Mouse (Mus musculus) neural tube, embryonic 13.5 days (tissue): ENCODE measurements around the gene Gpr33. TPM values are rescaled to one million over a fixed set of nuclear protein-coding genes. Genes with fewer than 3 reads are reported as not detected.

Experiments used
- ATAC-seq: fragments of 200-750 bp; cut with Nextera tagmentation; 2 replicates; pipeline ENCODE4 v1.8.0; 2017; ENCODE audit warnings: low read depth, mild to moderate bottlenecking, moderate TSS enrichment, moderate library complexity
- H3K27ac ChIP-seq: fragments of 300-500 bp; sonication (generic); replicated peaks from 2 replicates; pipeline ENCODE4 v1.5.1; 2015; ENCODE audit warnings: moderate library complexity, mild to moderate bottlenecking, inconsistent platforms
- H3K27me3 ChIP-seq: fragments of 300-500 bp; sonication (generic); 2 replicates; pipeline ENCODE4 v1.6.1; 2015; ENCODE audit warnings: mild to moderate bottlenecking, inconsistent platforms
- H3K36me3 ChIP-seq: fragments of 300-500 bp; sonication (generic); 2 replicates; pipeline ENCODE4 v1.6.1; 2015; ENCODE audit warnings: mild to moderate bottlenecking, inconsistent platforms
- H3K4me1 ChIP-seq: fragments of 300-500 bp; sonication (generic); replicated peaks from 2 replicates; pipeline ENCODE4 v1.6.1; 2015; ENCODE audit warnings: inconsistent platforms
- H3K4me2 ChIP-seq: fragments of 300-500 bp; sonication (generic); 2 replicates; pipeline ENCODE4 v1.6.1; 2015; ENCODE audit warnings: inconsistent platforms, mild to moderate bottlenecking, moderate library complexity
- H3K4me3 ChIP-seq: fragments of 300-500 bp; sonication (generic); 2 replicates; pipeline ENCODE4 v1.5.1; 2015; ENCODE audit warnings: mild to moderate bottlenecking, inconsistent platforms
- H3K9ac ChIP-seq: fragments of 300-500 bp; sonication (generic); 2 replicates; pipeline ENCODE4 v1.6.1; 2015; ENCODE audit warnings: moderate library complexity, mild to moderate bottlenecking, inconsistent platforms
- H3K9me3 ChIP-seq: fragments of 300-500 bp; sonication (generic); 2 replicates; pipeline ENCODE4 v1.6.1; 2016; ENCODE audit warnings: inconsistent platforms
- WGBS: fragments of 180-500 bp; shearing (Covaris S2); methylation state at CpG from one replicate; pipeline ENCODE4 v1.1.7; 2015; 5-methylcytosine and 5-hydroxymethylcytosine counted together
- polyA plus RNA-seq: library from polyadenylated mRNA; unstranded; fragments of >200 nt; fragmentation: Nextera tagmentation; extraction: Ambion mirVana; gene quantifications from 2 replicates; pipeline ENCODE4 v1.2.1, GENCODE M21; 2015

Gene Gpr33
- polyA plus RNA-seq, 1 experiment from 2014 or later: not detected

DNA sequence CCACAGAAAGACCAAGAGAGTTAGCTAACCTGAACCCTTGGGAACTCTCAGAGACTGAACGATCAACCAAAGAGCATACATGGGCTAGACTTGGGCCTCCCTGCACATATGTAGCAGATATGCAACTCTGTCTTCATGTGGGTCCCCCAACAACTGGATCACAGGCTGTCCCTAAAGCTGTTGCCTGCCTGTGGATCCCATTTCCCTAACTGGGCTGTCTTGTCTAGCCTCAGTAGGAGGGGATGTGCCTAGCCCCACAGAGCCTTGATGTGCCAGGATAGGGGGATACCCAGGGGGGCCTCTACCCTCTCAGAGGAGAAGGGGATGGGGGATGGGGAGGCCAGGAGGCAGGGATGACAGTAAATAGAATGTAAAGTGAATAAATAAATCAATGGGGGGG lies 44.2 kb downstream of the Gpr33 start:
- Histone ChIP-seq H3K27me3 (no peaks in the 10 kb centered on the region), H3K9ac (no peak overlapping the region), H3K36me3 (0 out of 2 replicates have a peak, but pooled peaks cover 3% of the 10 kb centered on the region), H3K4me1 (no peaks in the 10 kb centered on the region), H3K27ac (no peak overlapping the region), H3K9me3 (no peaks in the 10 kb centered on the region), H3K4me2 (no peak overlapping the region), H3K4me3 (no peak overlapping the region)
- no peak for ATAC-seq
- 96% methylated on average over 1 of the region's 1 CpGs for WGBS

DNA sequence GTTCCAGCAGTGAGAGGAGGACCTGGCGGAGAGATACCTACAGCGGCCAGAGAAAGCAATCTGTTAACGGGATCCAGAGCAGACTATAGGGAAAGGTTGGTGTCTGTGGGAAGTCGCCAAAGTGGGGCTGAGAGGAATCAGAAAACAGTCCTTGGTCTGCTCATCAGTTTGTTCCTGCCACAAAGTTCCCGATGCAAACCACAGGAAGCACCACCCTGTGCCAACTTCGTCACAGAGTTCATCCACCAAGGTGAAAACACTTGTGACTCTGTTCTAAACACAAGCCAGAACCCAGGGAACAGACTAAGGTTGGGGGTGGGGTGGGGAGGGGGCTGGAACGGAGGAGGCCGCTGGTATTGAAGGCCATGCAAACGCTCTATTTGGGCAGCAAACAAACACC lies 51.3 kb downstream of the Gpr33 start:
- 85% methylated on average over 9 of the region's 9 CpGs for WGBS
- Histone ChIP-seq H3K27ac (no peak overlapping the region), H3K36me3 (no peaks in the 10 kb centered on the region), H3K4me1 (peaks cover 3% of the 10 kb centered on the region; the same call in 1 of the 2 replicates), H3K4me2 (no peak overlapping the region), H3K27me3 (no peaks in the 10 kb centered on the region), H3K9me3 (no peaks in the 10 kb centered on the region), H3K4me3 (no peak overlapping the region), H3K9ac (no peak overlapping the region)
- ATAC-seq: no peak

GRCm38 (mm10) chr12:51974381-51974780 lies 53.5 kb downstream of the Gpr33 start:
- no peak overlapping the region for H3K9ac ChIP-seq
- H3K36me3 ChIP-seq: no peaks in the 10 kb centered on the region
- H3K4me3 ChIP-seq: no peak overlapping the region
- 92% methylated on average over 1 of the region's 1 CpGs for WGBS
- no peaks in the 10 kb centered on the region for H3K9me3 ChIP-seq
- peaks cover 17% of the 10 kb centered on the region for H3K4me1 ChIP-seq
- ATAC-seq: no peak
- H3K27ac ChIP-seq: no peak overlapping the region
- H3K4me2 ChIP-seq: no peak overlapping the region
- no peaks in the 10 kb centered on the region for H3K27me3 ChIP-seq

Other genes with a start within 250 kb of the Gpr33 start
- gene Hectd1, start 198.5 kb downstream of the Gpr33 start, polyA plus RNA-seq: 35.9 and 39.8 TPM in 2 replicates
- 5.2 and 5.5 TPM in 2 replicates for gene Heatr5a, start 56.7 kb downstream of the Gpr33 start, polyA plus RNA-seq
- gene Dtd2, start 21.6 kb downstream of the Gpr33 start, polyA plus RNA-seq: 16.0 and 17.9 TPM in 2 replicates
- gene Nubpl, start 69.7 kb upstream of the Gpr33 start, polyA plus RNA-seq: 6.9 and 8.5 TPM in 2 replicates